Comparison of ENCODE assay signal across 8 mouse cellular contexts in the genomic region with DNA sequence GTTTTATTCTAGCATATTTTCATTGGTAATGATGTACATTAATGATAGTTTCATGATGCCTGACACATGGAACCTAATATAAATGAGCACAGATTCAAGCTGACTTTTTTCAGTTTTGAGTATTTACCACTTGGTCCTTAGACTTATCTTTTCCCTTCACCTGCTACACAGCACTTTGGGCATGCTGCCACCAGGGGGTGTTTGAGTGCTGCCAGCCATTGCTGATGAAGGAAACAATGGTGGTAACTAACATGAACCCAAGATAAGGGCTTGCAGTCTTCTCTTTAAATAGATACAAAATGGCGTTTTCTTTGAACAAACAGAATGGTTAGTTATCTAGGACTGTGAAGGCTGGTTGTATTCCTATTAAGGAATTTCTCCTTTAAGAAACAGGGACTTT. TPM values are rescaled to one million over a fixed set of nuclear protein-coding genes. Genes with fewer than 3 reads are reported as not detected.
DNase-seq lines count a peak whose midpoint lies in the region; ATAC-seq lines count a peak whose summit lies in the region.

No protein-coding gene starts in this region.

- H3K4me2 ChIP-seq in forebrain, embryonic 16.5 days (ENCODE audit: low read length) = no peak overlapping the region

- no peaks in the 10 kb centered on the region for H3K27me3 ChIP-seq in forebrain, embryonic 10.5 days (ENCODE audit: poor library complexity, severe bottlenecking)
- no peaks in the 10 kb centered on the region for H3K27me3 ChIP-seq in forebrain, embryonic 16.5 days (replicated peaks; ENCODE audit: control insufficient read depth, insufficient read depth, low read length)

- no peak for ATAC-seq in forebrain, embryonic 16.5 days

- H3K9ac ChIP-seq in forebrain, embryonic 16.5 days (replicated peaks; ENCODE audit: low read depth, low read length) = no peak overlapping the region

- H3K27ac ChIP-seq in forebrain, embryonic 10.5 days = no peak overlapping the region
- no peak overlapping the region for H3K27ac ChIP-seq in forebrain, embryonic 16.5 days (ENCODE audit: low read length)

- H3K36me3 ChIP-seq in forebrain, embryonic 10.5 days (replicated peaks) = no peaks in the 10 kb centered on the region
- H3K36me3 ChIP-seq in forebrain, embryonic 16.5 days (ENCODE audit: control insufficient read depth, insufficient read depth) = no peaks in the 10 kb centered on the region

- H3K9me3 ChIP-seq in forebrain, embryonic 10.5 days = no peaks in the 10 kb centered on the region
- no peaks in the 10 kb centered on the region for H3K9me3 ChIP-seq in forebrain, embryonic 16.5 days (ENCODE audit: control insufficient read depth, low read length)

- H3K4me3 ChIP-seq in forebrain, embryonic 10.5 days = no peak overlapping the region
- H3K4me3 ChIP-seq in forebrain, embryonic 16.5 days (replicated peaks; ENCODE audit: low read length) = no peak overlapping the region

- peak; percentile 56 for DNase-seq in forebrain, embryonic 10.5 days (ENCODE audit: extremely low spot score, low spot score)
- peak; percentile 40 to 46 for DNase-seq in urinary bladder, adult 18-20 months (ENCODE audit: low spot score in 2 of 2)
- no peak for DNase-seq in urinary bladder, adult 2 months (ENCODE audit: low spot score)
- DNase-seq in embryo, embryonic 10 days (ENCODE audit: low spot score) = peak; percentile 75
- DNase-seq in induced T-regulatory cell, adult 2 months (ENCODE audit: low read depth) = peak; percentile 90
- peak; percentile 87 for DNase-seq in lung, postnatal 36 days
- peak; percentile 79 to 81 for DNase-seq in spleen, postnatal 36 days (ENCODE audit: low spot score in 2 of 2)

- 38% methylated on average over 1 of the region's 1 CpGs for WGBS in forebrain, embryonic 10.5 days
- 35% methylated on average over 1 of the region's 1 CpGs for WGBS in forebrain, embryonic 16.5 days

- H3K4me1 ChIP-seq in forebrain, embryonic 10.5 days = peaks cover 15% of the 10 kb centered on the region
- peaks cover 6% of the 10 kb centered on the region; the same call in 1 of the 2 replicates for H3K4me1 ChIP-seq in forebrain, embryonic 16.5 days (replicated peaks; ENCODE audit: control insufficient read depth, insufficient read depth, low read length)

RNA-seq across cellular contexts. Expression of gene Fgl2, which starts 45.9 kb away (rescaled TPM):
- polyA plus RNA-seq in forebrain, embryonic 10.5 days (2016; fragmentation: Nextera tagmentation; extraction: Ambion mirVana) = 0.98 and 1.1 TPM in 2 replicates
- 1.7 and 1.9 TPM in 2 replicates for polyA plus RNA-seq in forebrain, embryonic 16.5 days (2015; fragmentation: Nextera tagmentation; extraction: Ambion mirVana)
- polyA plus RNA-seq in urinary bladder, adult 2 months (2012; rRNA removed) = 87.4 and 89.4 TPM in 2 replicates

Comparison
In these comparisons a context has a peak if more than half of its experiments do, and no peak if none do; other contexts are left out.
1. RNA of gene Fgl2, which starts 45.9 kb away (polyA plus RNA-seq): 87.4 to 89.4 TPM in urinary bladder, adult 2 months; 1.7 to 1.9 TPM in forebrain, embryonic 16.5 days and 0.98 to 1.1 TPM in forebrain, embryonic 10.5 days; every median in the first group is over 10 times any median in the second.